16 mouse cellular contexts compared by ENCODE assay signal in the genomic region with DNA sequence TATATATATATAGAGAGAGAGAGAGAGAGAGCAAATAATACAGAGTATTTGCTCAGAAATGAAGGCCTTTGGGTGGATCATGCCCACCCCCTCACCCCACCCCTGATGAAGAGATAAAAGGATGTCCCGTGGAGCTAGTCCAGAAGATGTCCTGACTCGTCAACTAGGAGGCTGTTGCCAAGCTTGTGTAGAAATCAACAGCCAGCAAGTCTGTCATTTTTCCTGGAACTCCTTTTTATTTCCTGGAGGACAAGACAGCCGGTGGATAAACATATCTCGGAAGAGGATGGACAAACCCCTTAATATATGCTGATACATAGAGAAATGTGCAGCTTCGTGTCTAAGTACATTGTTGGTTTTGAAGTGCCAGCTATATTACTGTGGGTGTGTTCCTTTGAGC.
"Had no signal": no experiment of that assay in that cellular context is flagged by ENCODE, and none has a peak within 500 bp of the region (broad histone marks: within the 10 kb centered on the region; RNA-seq: fewer than 3 reads in every experiment).

No protein-coding gene starts in this region.

- H3K27ac ChIP-seq: neural tube, embryonic 13.5 days; neural tube, embryonic 15.5 days; stomach, embryonic 15.5 days; stomach, postnatal 0 days had no signal

- H3K9me3 ChIP-seq: neural tube, embryonic 15.5 days; stomach, embryonic 15.5 days had no signal

- H3K4me2 ChIP-seq: neural tube, embryonic 13.5 days; neural tube, embryonic 15.5 days; stomach, embryonic 15.5 days had no signal

- H3K27me3 ChIP-seq: neural tube, embryonic 13.5 days; neural tube, embryonic 15.5 days; stomach, embryonic 15.5 days had no signal

- H3K9ac ChIP-seq: neural tube, embryonic 13.5 days; neural tube, embryonic 15.5 days; stomach, embryonic 15.5 days had no signal

- DNase-seq: retina, postnatal 1 day; right cerebral cortex, adult 18-20 months; right cerebral cortex, postnatal 14 days; right cerebral cortex, postnatal 25 days; right cerebral cortex, postnatal 4 days; spleen, adult 18-20 months; thymus, adult 18-20 months; thymus, adult 2 months; thymus, postnatal 14 days; thymus, postnatal 25 days; thymus, postnatal 36 days; thymus, postnatal 4 days had no signal

- H3K4me1 ChIP-seq: neural tube, embryonic 13.5 days; neural tube, embryonic 15.5 days; stomach, embryonic 15.5 days had no signal

- H3K36me3 ChIP-seq: neural tube, embryonic 15.5 days had no signal

- H3K4me3 ChIP-seq: neural tube, embryonic 13.5 days; neural tube, embryonic 15.5 days; stomach, embryonic 15.5 days had no signal
